Mouse (Mus musculus) myocyte (in vitro differentiated cells): ENCODE measurements around the gene Ank3. TPM values are rescaled to one million over a fixed set of nuclear protein-coding genes. Genes with fewer than 3 reads are reported as not detected.

Experiments
- H3K27me3 ChIP-seq: one replicate; pipeline ENCODE4 v1.6.1; 2011; ENCODE audit not compliant: control insufficient read depth, insufficient read depth, insufficient read length
- H3K36me3 ChIP-seq: one replicate; pipeline ENCODE4 v1.6.1; 2011; ENCODE audit not compliant: control insufficient read depth, insufficient read depth
- H3K4me2 ChIP-seq: one replicate; pipeline ENCODE4 v1.6.1; 2011; ENCODE audit warnings: low read depth, control low read depth
- H3K4me3 ChIP-seq: one replicate; pipeline ENCODE4 v1.5.1; 2011; ENCODE audit warnings: mild to moderate bottlenecking, control low read depth, moderate library complexity
- H3K79me2 ChIP-seq: one replicate; pipeline ENCODE4 v1.6.1; 2011; ENCODE audit not compliant: control insufficient read depth, insufficient read depth
- H3ac ChIP-seq: one replicate; pipeline ENCODE4 v1.6.1; 2011; ENCODE audit not compliant: control insufficient read depth, insufficient read length
- CEBPB ChIP-seq: IDR thresholded peaks from 2 replicates; pipeline ENCODE4 v1.6.1; 2011; ENCODE audit warnings: mild to moderate bottlenecking, moderate library complexity; ENCODE audit not compliant: poor library complexity, insufficient read depth, severe bottlenecking
- E2F4 ChIP-seq: IDR thresholded peaks from one replicate; pipeline ENCODE4 v1.6.1; 2011; ENCODE audit warnings: mild to moderate bottlenecking, control low read depth, moderate library complexity; ENCODE audit not compliant: insufficient read depth
- MAX ChIP-seq: IDR thresholded peaks from one replicate; pipeline ENCODE4 v1.6.1; 2011; ENCODE audit warnings: low read depth, mild to moderate bottlenecking, control low read depth
- MYOD1 ChIP-seq, 3 experiments: IDR thresholded peaks; one replicate each; pipeline ENCODE4 v1.6.1; 2011; ENCODE audit warnings: control low read depth in 2 of 3, low read depth in 2 of 3, mild to moderate bottlenecking in 2 of 3, moderate library complexity in 1 of 3; ENCODE audit not compliant: insufficient read length in 2 of 3, control insufficient read depth in 1 of 3
- MYOG ChIP-seq, 3 experiments: IDR thresholded peaks; one replicate each; pipeline ENCODE4 v1.6.1; 2011; ENCODE audit warnings: control low read depth in 2 of 3, low read depth in 2 of 3, mild to moderate bottlenecking in 2 of 3; ENCODE audit not compliant: insufficient read length in 2 of 3, control insufficient read depth in 1 of 3, insufficient read depth in 1 of 3
- POLR2A ChIP-seq: IDR thresholded peaks from one replicate; pipeline ENCODE4 v1.6.1; 2011; ENCODE audit warnings: low read depth, mild to moderate bottlenecking, control low read depth, moderate library complexity; ENCODE audit not compliant: insufficient read length
- POLR2AphosphoS2 ChIP-seq: IDR thresholded peaks from one replicate; pipeline ENCODE4 v1.6.1; 2011; ENCODE audit warnings: low read depth, control low read depth; ENCODE audit not compliant: insufficient read length
- REST ChIP-seq: IDR thresholded peaks from one replicate; pipeline ENCODE4 v1.6.1; 2011; ENCODE audit warnings: mild to moderate bottlenecking, control low read depth, moderate library complexity; ENCODE audit not compliant: insufficient read depth, insufficient read length
- SRF ChIP-seq: IDR thresholded peaks from one replicate; pipeline ENCODE4 v1.6.1; 2011; ENCODE audit warnings: low read depth; ENCODE audit not compliant: control insufficient read depth, insufficient read length
- TCF12 ChIP-seq: IDR thresholded peaks from one replicate; pipeline ENCODE4 v1.6.1; 2011; ENCODE audit warnings: mild to moderate bottlenecking, control low read depth; ENCODE audit not compliant: poor library complexity, insufficient read depth, severe bottlenecking
- TCF3 ChIP-seq: IDR thresholded peaks from one replicate; pipeline ENCODE4 v1.6.1; 2011; ENCODE audit warnings: low read depth, control low read depth; ENCODE audit not compliant: insufficient read length
- USF1 ChIP-seq: IDR thresholded peaks from one replicate; pipeline ENCODE4 v1.6.1; 2011; ENCODE audit warnings: low read depth, mild to moderate bottlenecking, control low read depth, moderate library complexity
- polyA plus RNA-seq: library from polyadenylated mRNA; unstranded; fragments of >200 nt; fragmentation: generic; extraction: Trizol; gene quantifications from one replicate; pipeline ENCODE4 v1.2.1, GENCODE M21; 2012; ENCODE audit warnings: missing spikeins

Gene Ank3
- polyA plus RNA-seq, 1 experiment: 5.5 TPM

DNA sequence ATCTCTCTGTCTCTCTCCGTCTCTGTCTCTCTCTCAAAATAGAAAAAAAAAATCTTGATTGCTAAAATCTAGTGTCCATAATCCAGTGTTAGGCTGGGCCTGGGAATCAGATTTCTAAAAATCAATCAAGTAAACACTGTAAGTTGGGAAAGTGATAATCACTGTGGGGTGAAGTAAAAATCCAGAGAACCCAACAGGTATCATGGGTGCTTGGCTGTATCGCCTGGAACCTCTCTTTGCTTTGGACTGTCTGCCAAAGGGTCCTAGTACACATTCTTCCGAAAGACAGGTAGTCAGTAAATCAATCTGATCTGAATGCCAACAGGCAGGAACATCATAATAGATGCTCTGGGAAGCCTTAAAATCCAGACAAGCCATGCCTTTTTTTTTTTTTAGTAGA is 186.7 kb downstream of the Ank3 start:
- H3K4me2 ChIP-seq: no peak overlapping the region
- no peaks in the 10 kb centered on the region for H3K36me3 ChIP-seq
- H3ac ChIP-seq: no peak overlapping the region
- H3K27me3 ChIP-seq: no peaks in the 10 kb centered on the region
- no peak for TF ChIP-seq POLR2AphosphoS2
- TF ChIP-seq SRF: no peak
- no peak for TF ChIP-seq REST
- TF ChIP-seq MYOD1 (IDR thresholded peaks at IDR 0.05; ENCODE audit: control insufficient read depth in 1 of 3, insufficient read length in 2 of 3, low read depth in 2 of 3): no peak
- no peak for TF ChIP-seq MYOG (IDR thresholded peaks at IDR 0.05; ENCODE audit: control insufficient read depth in 1 of 3, insufficient read depth in 1 of 3, insufficient read length in 2 of 3, low read depth in 2 of 3)
- TF ChIP-seq POLR2A: no peak
- no peak for TF ChIP-seq TCF3
- no peak for TF ChIP-seq CEBPB
- no peak for TF ChIP-seq TCF12
- no peak for TF ChIP-seq E2F4
- TF ChIP-seq USF1: no peak
- TF ChIP-seq MAX: no peak
- no peaks in the 10 kb centered on the region for H3K79me2 ChIP-seq
- H3K4me3 ChIP-seq: no peak overlapping the region

DNA sequence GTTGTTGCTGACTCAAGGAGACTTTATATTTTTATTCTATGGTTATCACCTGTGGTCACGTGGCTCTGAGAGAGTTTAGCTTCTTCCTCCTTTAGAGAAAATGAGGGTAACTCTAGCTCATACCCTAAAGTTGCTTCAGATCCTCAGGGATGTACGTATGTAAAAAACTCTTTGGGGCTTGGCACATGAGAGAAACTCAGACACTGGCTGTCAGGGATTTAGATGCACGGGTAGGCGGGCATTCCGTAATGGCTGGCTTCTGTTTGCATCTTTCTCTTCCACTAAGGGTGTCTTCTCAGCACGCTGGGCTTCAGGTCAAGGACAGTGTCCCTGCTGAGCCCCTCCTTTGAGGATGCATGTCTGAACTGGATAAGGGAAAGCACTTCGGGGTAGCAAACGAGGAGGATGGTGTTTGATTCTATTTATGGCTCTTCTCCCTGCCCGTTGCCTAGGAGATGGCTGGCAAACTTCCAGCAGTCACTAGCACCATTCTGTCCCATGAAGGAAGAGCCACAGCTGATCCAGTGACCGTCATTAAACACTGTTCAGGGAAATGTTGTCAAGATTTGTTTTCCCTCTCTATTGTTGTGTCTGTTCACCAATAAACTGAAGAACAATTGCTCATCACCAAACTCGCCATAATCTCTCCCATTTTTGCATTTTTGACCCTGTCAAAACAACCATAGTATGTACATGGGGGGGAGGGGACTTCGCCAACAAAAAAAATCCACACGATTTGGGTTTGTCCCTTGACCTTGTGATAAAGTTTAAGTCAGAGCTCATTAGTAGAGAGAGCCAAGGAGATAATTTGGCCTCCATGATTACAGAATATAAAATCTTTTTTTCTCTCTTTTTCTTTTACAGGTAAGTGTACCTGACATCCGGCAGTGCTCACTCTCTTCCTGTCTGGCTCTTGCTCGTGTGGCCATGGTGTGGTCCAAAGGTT is 195.9 kb downstream of the Ank3 start:
- Histone ChIP-seq H3K4me3 (no peak overlapping the region), H3ac (no peak overlapping the region), H3K27me3 (no peaks in the 10 kb centered on the region), H3K36me3 (no peaks in the 10 kb centered on the region), H3K4me2 (peak overlapping the region; percentile 4), H3K79me2 (no peaks in the 10 kb centered on the region)
- TF ChIP-seq TCF12 (no peak), TCF3 (no peak), MYOG (IDR thresholded peaks at IDR 0.05; ENCODE audit: control insufficient read depth in 1 of 3, insufficient read depth in 1 of 3, insufficient read length in 2 of 3, low read depth in 2 of 3) (no peak), USF1 (no peak), E2F4 (no peak), POLR2A (no peak), MAX (no peak), MYOD1 (IDR thresholded peaks at IDR 0.05; ENCODE audit: control insufficient read depth in 1 of 3, insufficient read length in 2 of 3, low read depth in 2 of 3) (no peak), SRF (no peak)

DNA sequence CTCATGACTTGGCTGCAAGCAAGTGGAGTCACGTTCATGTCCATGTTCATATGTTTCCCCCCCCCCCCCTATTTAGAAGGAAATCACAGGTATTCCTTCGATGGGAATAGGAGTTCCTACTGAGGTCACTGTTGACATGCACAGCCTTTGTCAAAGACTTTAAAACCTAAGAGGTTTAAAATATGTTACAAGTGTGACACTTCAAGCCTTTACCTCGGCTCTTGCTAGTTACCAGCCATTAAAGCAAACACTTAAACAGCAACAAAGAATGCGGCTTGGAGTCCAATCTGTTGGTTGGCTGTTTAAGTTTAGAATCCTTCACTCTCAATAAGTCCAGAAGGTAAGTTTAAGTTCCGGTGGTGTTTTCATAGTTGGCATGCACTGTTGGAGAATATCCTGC is 196.9 kb downstream of the Ank3 start:
- TF ChIP-seq CEBPB: no peak
- TF ChIP-seq POLR2AphosphoS2: no peak
- no peak for TF ChIP-seq TCF3
- TF ChIP-seq REST: no peak
- no peak for TF ChIP-seq MYOD1 (IDR thresholded peaks at IDR 0.05; ENCODE audit: control insufficient read depth in 1 of 3, insufficient read length in 2 of 3, low read depth in 2 of 3)
- no peak for TF ChIP-seq USF1
- TF ChIP-seq SRF: no peak
- TF ChIP-seq TCF12: no peak
- no peak for TF ChIP-seq E2F4
- TF ChIP-seq MAX: no peak
- no peak for TF ChIP-seq MYOG (IDR thresholded peaks at IDR 0.05; ENCODE audit: control insufficient read depth in 1 of 3, insufficient read depth in 1 of 3, insufficient read length in 2 of 3, low read depth in 2 of 3)
- TF ChIP-seq POLR2A: no peak
- no peaks in the 10 kb centered on the region for H3K36me3 ChIP-seq

DNA sequence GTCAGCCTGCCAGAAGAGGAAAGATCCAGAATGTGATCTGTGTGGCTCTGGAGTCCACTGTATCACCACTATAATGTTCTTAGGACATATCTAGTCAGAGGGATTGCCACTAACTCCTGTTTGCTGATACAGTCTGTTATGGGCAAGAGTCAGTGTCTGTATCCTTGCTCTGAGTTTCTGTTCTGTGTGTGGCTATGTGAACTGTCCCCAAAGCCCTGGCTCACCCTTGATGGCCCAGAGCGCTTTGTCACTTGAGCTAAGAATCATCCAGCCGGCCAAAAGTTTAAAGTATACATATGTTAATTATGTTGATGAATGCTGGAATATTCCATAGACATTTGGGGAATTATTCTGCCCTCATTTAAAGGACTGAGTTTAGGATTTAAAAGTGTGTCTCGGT is 202.9 kb downstream of the Ank3 start:
- no peaks in the 10 kb centered on the region for H3K27me3 ChIP-seq
- TF ChIP-seq USF1 (no peak), MYOD1 (IDR thresholded peaks at IDR 0.05; ENCODE audit: control insufficient read depth in 1 of 3, insufficient read length in 2 of 3, low read depth in 2 of 3) (no peak), TCF3 (no peak), TCF12 (no peak), E2F4 (no peak), POLR2AphosphoS2 (no peak), MYOG (IDR thresholded peaks at IDR 0.05; ENCODE audit: control insufficient read depth in 1 of 3, insufficient read depth in 1 of 3, insufficient read length in 2 of 3, low read depth in 2 of 3) (no peak)
- no peaks in the 10 kb centered on the region for H3K79me2 ChIP-seq
- H3K4me3 ChIP-seq: no peak overlapping the region
- H3K36me3 ChIP-seq: no peaks in the 10 kb centered on the region
- H3ac ChIP-seq: no peak overlapping the region
- H3K4me2 ChIP-seq: no peak overlapping the region

More for the DNA sequence above, 196.9 kb downstream of the Ank3 start:
- no peak overlapping the region for H3K4me2 ChIP-seq
- H3K79me2 ChIP-seq: no peaks in the 10 kb centered on the region
- no peaks in the 10 kb centered on the region for H3K27me3 ChIP-seq
- no peak overlapping the region for H3ac ChIP-seq
- no peak overlapping the region for H3K4me3 ChIP-seq
